Mouse (Mus musculus) lung, adult 2 months (tissue): Measurements from ENCODE around the gene Inha.

ENCODE experiments used
- CTCF ChIP-seq: fragments of 200-500 bp; IDR thresholded peaks from 2 replicates; pipeline ENCODE4 v1.5.1; 2011; ENCODE audit warnings: mild to moderate bottlenecking, low read length, control low read depth; ENCODE audit not compliant: insufficient read depth
- POLR2A ChIP-seq: fragments of 200-500 bp; IDR thresholded peaks from 2 replicates; pipeline ENCODE4 v1.6.1; 2011; ENCODE audit warnings: low read depth, mild to moderate bottlenecking, control low read depth, low read length, borderline replicate concordance; ENCODE audit errors: extremely low read depth

DNA sequence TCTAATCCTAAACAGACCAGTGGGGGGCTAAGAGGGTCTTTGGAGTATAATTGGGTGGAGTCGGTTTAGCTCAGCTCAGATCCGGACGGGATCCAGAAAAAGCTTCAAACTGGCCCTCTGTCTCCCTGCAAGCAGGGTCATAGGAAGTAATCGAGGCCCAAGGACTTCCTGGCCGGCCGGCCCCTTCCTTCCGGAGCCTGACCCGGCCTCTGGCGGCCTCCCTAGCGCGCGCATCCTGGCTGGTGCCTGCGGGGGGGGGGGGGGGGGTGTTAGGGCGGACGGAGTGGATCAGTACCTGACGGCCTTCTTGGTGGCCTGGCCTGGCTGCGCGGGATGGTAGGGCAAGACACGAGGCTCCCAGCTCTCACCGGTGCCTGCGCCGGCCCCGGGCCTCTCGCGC, 28.4 kb upstream of the Inha start:
- no peak for TF ChIP-seq CTCF
- no peak for TF ChIP-seq POLR2A
